Mouse (Mus musculus): ENCODE data around the gene Fam167b.
A peak's percentile ranks its signal among the peaks of the same experiment; 100 is the strongest.

Gene Fam167b

GRCm38 (mm10) chr4:129578466-129578865 is at the start of gene Fam167b:
Gene Fam167b, minus strand, starts transcription at chr4:129578549.
- no peak for DNase-seq (ENCODE audit: low read depth, low spot score)

GRCm38 (mm10) chr4:129626035-129626434 is 47.7 kb upstream of the Fam167b start:
- no peak for DNase-seq (ENCODE audit: low read depth, low spot score)

GRCm38 (mm10) chr4:129625496-129625895 is 47.1 kb upstream of the Fam167b start:
- no peak for DNase-seq (ENCODE audit: low read depth, low spot score)

GRCm38 (mm10) chr4:129625029-129625370 is 46.7 kb upstream of the Fam167b start:
- DNase-seq (ENCODE audit: low read depth, low spot score): no peak

- peak; percentile 93 for DNase-seq (ENCODE audit: low read depth, low spot score)
These were observed 46.1 kb upstream of the Fam167b start for GRCm38 (mm10) chr4:129624281-129625028.

GRCm38 (mm10) chr4:129623681-129624091 is 45.3 kb upstream of the Fam167b start, which contains the start of gene Ccdc28b:
Gene Ccdc28b, minus strand, starts transcription at chr4:129623947.
- peak; percentile 77 for DNase-seq (ENCODE audit: low read depth, low spot score)

GRCm38 (mm10) chr4:129622803-129623535 is 44.6 kb upstream of the Fam167b start:
- no peak for DNase-seq (ENCODE audit: low read depth, low spot score)

- DNase-seq (ENCODE audit: low read depth, low spot score): no peak
These were observed 43.9 kb upstream of the Fam167b start for GRCm38 (mm10) chr4:129622120-129622802.

GRCm38 (mm10) chr4:129621283-129621841 is 43.0 kb upstream of the Fam167b start:
- no peak for DNase-seq (ENCODE audit: low read depth, low spot score)

GRCm38 (mm10) chr4:129620419-129621282 is 42.3 kb upstream of the Fam167b start:
- no peak for DNase-seq (ENCODE audit: low read depth, low spot score)

GRCm38 (mm10) chr4:129618786-129619691 is 40.7 kb upstream of the Fam167b start, which contains the start of gene Iqcc:
Gene Iqcc, minus strand, starts transcription at chr4:129619099.
- peak; percentile 94 for DNase-seq (ENCODE audit: low read depth, low spot score)

- DNase-seq (ENCODE audit: low read depth, low spot score): no peak
These were observed 39.7 kb upstream of the Fam167b start for GRCm38 (mm10) chr4:129618031-129618430.

GRCm38 (mm10) chr4:129617121-129617641 is 38.8 kb upstream of the Fam167b start:
- DNase-seq (ENCODE audit: low read depth, low spot score): no peak

GRCm38 (mm10) chr4:129616631-129617030 is 38.3 kb upstream of the Fam167b start:
- no peak for DNase-seq (ENCODE audit: low read depth, low spot score)

- no peak for DNase-seq (ENCODE audit: low read depth, low spot score)
These were observed 37.5 kb upstream of the Fam167b start for GRCm38 (mm10) chr4:129615801-129616290.

- DNase-seq (ENCODE audit: low read depth, low spot score): peak; percentile 50
These were observed 35.7 kb upstream of the Fam167b start, which contains the start of gene Dcdc2b for GRCm38 (mm10) chr4:129614093-129614492. Gene Dcdc2b, minus strand, starts transcription at chr4:129614257.

- no peak for DNase-seq (ENCODE audit: low read depth, low spot score)
These were observed 32.1 kb upstream of the Fam167b start for GRCm38 (mm10) chr4:129610472-129610871.

GRCm38 (mm10) chr4:129610026-129610425 is 31.7 kb upstream of the Fam167b start:
- DNase-seq (ENCODE audit: low read depth, low spot score): peak; percentile 96

GRCm38 (mm10) chr4:129609139-129609631 is 30.8 kb upstream of the Fam167b start:
- DNase-seq (ENCODE audit: low read depth, low spot score): no peak
